Mouse (Mus musculus) stomach, postnatal 0 days (tissue): Measurements from ENCODE around the gene Ubxn4. TPM values are rescaled to one million over a fixed set of nuclear protein-coding genes. Genes with fewer than 3 reads are reported as not detected.

Experiments
- ATAC-seq: fragments of 200-750 bp; cut with Nextera tagmentation; 2 replicates; pipeline ENCODE4 v1.8.0; 2017; ENCODE audit not compliant: low FRiP score, low TSS enrichment
- DNase-seq: peaks from one replicate; pipeline ENCODE4 v3.0.0-alpha.2; 2016; ENCODE audit warnings: low spot score
- H3K27ac ChIP-seq: fragments of 300-500 bp; sonication (generic); replicated peaks from 2 replicates; pipeline ENCODE4 v1.5.1; 2014; ENCODE audit warnings: mild to moderate bottlenecking, control low read depth
- H3K27me3 ChIP-seq: fragments of 300-500 bp; sonication (generic); 2 replicates; pipeline ENCODE4 v1.6.1; 2014; ENCODE audit warnings: low read length; ENCODE audit not compliant: control insufficient read depth, insufficient read depth
- H3K36me3 ChIP-seq: fragments of 300-500 bp; sonication (generic); 2 replicates; pipeline ENCODE4 v1.6.1; 2014; ENCODE audit warnings: low read length, mixed read lengths; ENCODE audit not compliant: control insufficient read depth, insufficient read depth
- H3K4me1 ChIP-seq: fragments of 300-500 bp; sonication (generic); replicated peaks from 2 replicates; pipeline ENCODE4 v1.6.1; 2014; ENCODE audit warnings: antibody characterized with exemption; ENCODE audit not compliant: control insufficient read depth, insufficient read depth
- H3K4me2 ChIP-seq: fragments of 300-500 bp; sonication (generic); replicated peaks from 2 replicates; pipeline ENCODE4 v1.6.1; 2014; ENCODE audit warnings: low read depth, mild to moderate bottlenecking, control low read depth, moderate library complexity
- H3K4me3 ChIP-seq: fragments of 300-500 bp; sonication (generic); 2 replicates; pipeline ENCODE4 v1.5.1; 2014; ENCODE audit warnings: low read depth, low read length, control low read depth
- H3K9ac ChIP-seq: fragments of 300-500 bp; sonication (generic); 2 replicates; pipeline ENCODE4 v1.6.1; 2014; ENCODE audit warnings: mild to moderate bottlenecking, low read length, control low read depth, mixed read lengths
- H3K9me3 ChIP-seq: fragments of 300-500 bp; sonication (generic); 2 replicates; pipeline ENCODE4 v1.6.1; 2016; ENCODE audit warnings: low read length; ENCODE audit not compliant: control insufficient read depth
- CTCF ChIP-seq: IDR thresholded peaks from 2 replicates; pipeline ENCODE4 v1.5.1; 2016; ENCODE audit warnings: antibody characterized with exemption, low read depth, mild to moderate bottlenecking, moderate library complexity
- EP300 ChIP-seq: optimal IDR thresholded peaks from 2 replicates; pipeline ENCODE3; 2016; ENCODE audit warnings: antibody characterized with exemption
- WGBS: fragments of 180-500 bp; shearing (Covaris S2); extraction: QIAGEN DNeasy Blood & Tissue Kit; methylation state at CpG from one replicate; pipeline ENCODE4 v1.1.7; 2014; 5-methylcytosine and 5-hydroxymethylcytosine counted together
- polyA plus RNA-seq: library from polyadenylated mRNA; unstranded; fragments of >200 nt; fragmentation: Nextera tagmentation; extraction: Ambion mirVana; gene quantifications from 2 replicates; pipeline ENCODE4 v1.2.1, GENCODE M21; 2015

Ubxn4 gene
- polyA plus RNA-seq, 1 experiment from 2014 or later, result 62.4 TPM

- Histone ChIP-seq H3K4me2 (no peak overlapping the region), H3K4me1 (no peaks in the 10 kb centered on the region), H3K4me3 (no peak overlapping the region), H3K27me3 (no peaks in the 10 kb centered on the region), H3K36me3 (peaks cover 23% of the 10 kb centered on the region), H3K9ac (no peak overlapping the region), H3K27ac (no peak overlapping the region), H3K9me3 (no peaks in the 10 kb centered on the region)
- no peak for TF ChIP-seq CTCF
- TF ChIP-seq EP300, result no peak
- 89% methylated on average over 3 of the region's 3 CpGs for WGBS
- no peak for DNase-seq
- no peak for ATAC-seq
These were observed 34.8 kb downstream of the Ubxn4 start for GRCm38 (mm10) chr1:128278563-128278962.

- H3K27ac ChIP-seq, result no peak overlapping the region
- 97% methylated on average over 3 of the region's 3 CpGs for WGBS
- no peak overlapping the region for H3K9ac ChIP-seq
- no peaks in the 10 kb centered on the region for H3K4me1 ChIP-seq
- no peak overlapping the region for H3K4me3 ChIP-seq
- no peak for ATAC-seq
- peaks cover 13% of the 10 kb centered on the region for H3K36me3 ChIP-seq
- no peaks in the 10 kb centered on the region for H3K9me3 ChIP-seq
- TF ChIP-seq CTCF, result peak; percentile 32
- no peak for TF ChIP-seq EP300
- DNase-seq, result no peak
- no peak overlapping the region for H3K4me2 ChIP-seq
- H3K27me3 ChIP-seq, result no peaks in the 10 kb centered on the region
These were observed 38.0 kb downstream of the Ubxn4 start for GRCm38 (mm10) chr1:128281753-128282152.

GRCm38 (mm10) chr1:128282924-128283323, 39.2 kb downstream of the Ubxn4 start:
- no peak for DNase-seq
- Histone ChIP-seq H3K27me3 (no peaks in the 10 kb centered on the region), H3K9ac (no peak overlapping the region), H3K36me3 (peaks cover 2% of the 10 kb centered on the region), H3K4me2 (no peak overlapping the region), H3K9me3 (no peaks in the 10 kb centered on the region), H3K4me3 (no peak overlapping the region), H3K4me1 (no peaks in the 10 kb centered on the region), H3K27ac (no peak overlapping the region)
- ATAC-seq, result no peak
- 95% methylated on average over 3 of the region's 3 CpGs for WGBS
- TF ChIP-seq CTCF (no peak), EP300 (no peak)

- H3K4me1 ChIP-seq, result no peaks in the 10 kb centered on the region
- no peaks in the 10 kb centered on the region for H3K9me3 ChIP-seq
- H3K4me3 ChIP-seq, result no peak overlapping the region
- no peak for ATAC-seq
- no peak for DNase-seq
- no peaks in the 10 kb centered on the region for H3K27me3 ChIP-seq
- 76% methylated on average over 8 of the region's 8 CpGs for WGBS
- TF ChIP-seq EP300 (no peak), CTCF (no peak)
- no peak overlapping the region for H3K9ac ChIP-seq
- no peak overlapping the region for H3K4me2 ChIP-seq
- H3K27ac ChIP-seq, result no peak overlapping the region
- H3K36me3 ChIP-seq, result 0 out of 2 replicates have a peak, but pooled peaks cover 2% of the 10 kb centered on the region
These were observed 40.5 kb downstream of the Ubxn4 start for GRCm38 (mm10) chr1:128284157-128284690.

GRCm38 (mm10) chr1:128285136-128285535, 41.4 kb downstream of the Ubxn4 start:
- no peak overlapping the region for H3K4me3 ChIP-seq
- no peak overlapping the region for H3K9ac ChIP-seq
- TF ChIP-seq EP300 (no peak), CTCF (no peak)
- 79% methylated on average over 9 of the region's 9 CpGs for WGBS
- ATAC-seq (no peak), DNase-seq (no peak)
- no peaks in the 10 kb centered on the region for H3K9me3 ChIP-seq
- H3K27me3 ChIP-seq, result no peaks in the 10 kb centered on the region
- H3K4me2 ChIP-seq, result no peak overlapping the region
- no peaks in the 10 kb centered on the region for H3K4me1 ChIP-seq
- no peak overlapping the region for H3K27ac ChIP-seq
- no peaks in the 10 kb centered on the region for H3K36me3 ChIP-seq

GRCm38 (mm10) chr1:128290295-128290694, 46.5 kb downstream of the Ubxn4 start:
- DNase-seq (no peak), ATAC-seq (no peak)
- Histone ChIP-seq H3K36me3 (no peaks in the 10 kb centered on the region), H3K4me3 (no peak overlapping the region), H3K9me3 (no peaks in the 10 kb centered on the region), H3K4me1 (no peaks in the 10 kb centered on the region), H3K27ac (no peak overlapping the region), H3K27me3 (no peaks in the 10 kb centered on the region), H3K9ac (no peak overlapping the region), H3K4me2 (no peak overlapping the region)
- 89% methylated on average over 5 of the region's 5 CpGs for WGBS
- TF ChIP-seq CTCF, result no peak
- TF ChIP-seq EP300, result no peak
